Mouse (Mus musculus) right cerebral cortex, adult 18-20 months (tissue): ENCODE data around the gene Nr2f1.
A peak's percentile ranks its signal among the peaks of the same experiment; 100 is the strongest.

Experiments
- DNase-seq: peaks from one replicate; pipeline ENCODE4 v3.0.0; 2022; ENCODE audit warnings: mixed read lengths

The Nr2f1 gene

DNA sequence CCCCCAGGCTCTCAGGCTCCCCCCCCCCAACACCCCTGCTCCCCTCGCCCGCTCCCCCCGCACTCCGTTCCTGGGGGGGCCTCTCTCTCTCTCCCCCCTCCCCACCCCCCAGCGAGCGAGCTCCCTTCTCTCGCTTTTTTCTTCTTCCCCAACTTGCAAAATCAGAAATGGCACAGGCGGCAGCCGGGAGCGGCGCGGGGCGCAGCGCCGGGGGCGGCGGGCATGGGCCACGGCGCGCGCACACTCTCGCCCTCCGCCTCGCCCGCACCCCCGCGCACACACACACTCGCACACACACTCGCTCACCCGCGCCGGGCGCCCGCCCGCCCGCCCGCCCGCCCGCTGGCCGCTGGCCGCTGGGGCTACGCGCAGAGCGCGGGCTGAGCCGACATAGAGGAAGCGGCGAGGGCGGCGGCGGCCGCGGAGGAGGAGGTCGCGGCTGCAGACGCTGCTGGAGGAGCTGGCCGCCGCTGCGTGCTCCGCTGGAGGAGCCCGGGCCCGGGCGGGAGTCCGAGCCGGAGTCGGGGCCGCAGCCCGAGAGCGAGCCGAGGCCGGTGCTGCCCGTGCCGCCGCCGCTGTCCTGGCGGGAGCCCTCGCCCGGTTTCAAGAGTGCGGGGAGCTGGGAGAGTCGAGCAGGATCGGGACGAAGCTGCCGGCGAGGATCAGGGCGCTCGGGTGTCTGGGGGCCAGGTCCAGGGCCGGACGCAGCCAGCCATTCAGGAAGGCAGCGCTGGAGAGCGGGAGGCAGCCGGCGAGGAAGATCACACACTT is 501 bp downstream of the Nr2f1 start:
- DNase-seq, result no peak

DNA sequence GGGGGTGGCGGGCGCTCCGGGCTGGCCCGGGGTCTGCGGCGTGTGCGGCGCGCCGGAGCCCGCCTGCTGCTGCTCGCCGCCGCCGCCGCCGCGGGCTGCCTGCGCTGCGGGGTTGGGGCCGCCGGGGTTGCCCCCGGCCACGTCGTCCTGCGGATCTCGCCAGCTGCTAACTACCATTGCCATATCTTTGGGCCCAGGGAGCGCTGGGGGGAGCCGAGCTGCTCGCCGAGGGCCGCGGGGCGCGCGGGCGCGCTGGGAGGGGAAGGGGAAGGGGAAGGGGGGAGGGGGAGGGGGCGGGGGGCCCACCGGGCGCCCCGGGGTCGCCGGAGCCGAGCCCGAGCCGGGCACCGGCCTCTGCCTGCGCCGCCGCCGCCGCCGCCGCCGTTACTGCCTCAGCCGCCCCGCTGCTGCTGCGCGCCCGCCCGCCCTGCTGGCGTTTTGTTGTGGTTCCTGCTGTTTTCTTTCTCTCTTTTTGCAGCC is 1.1 kb downstream of the Nr2f1 start:
- DNase-seq, result no peak

- no peak for DNase-seq
These were observed 1.7 kb downstream of the Nr2f1 start for GRCm38 (mm10) chr13:78197819-78198390.

DNA sequence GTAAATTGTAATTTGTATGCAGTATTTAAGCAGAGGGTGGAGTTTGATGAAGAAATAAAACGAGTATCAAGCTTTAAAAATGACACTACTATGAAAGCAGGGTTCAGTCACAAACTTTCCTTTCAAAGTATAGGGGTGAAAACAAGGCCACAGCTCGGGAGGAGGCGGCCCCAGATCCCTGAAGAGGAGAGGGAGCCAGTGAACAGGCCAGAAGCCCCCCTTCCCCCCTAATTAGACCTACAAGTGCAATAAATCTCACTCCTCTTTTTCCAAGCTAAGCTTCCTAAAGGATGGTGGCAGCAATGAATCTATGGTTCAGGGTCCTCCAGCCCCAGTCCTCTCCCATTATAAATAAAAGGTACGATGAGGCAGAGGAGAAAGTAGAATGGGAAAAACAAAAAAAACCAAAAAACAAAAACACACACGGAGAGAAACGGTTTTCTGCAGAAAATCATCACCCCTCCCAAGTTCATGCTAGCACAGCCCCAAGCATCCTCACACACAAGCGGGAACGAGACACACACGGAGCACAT is 2.2 kb downstream of the Nr2f1 start:
- no peak for DNase-seq

GRCm38 (mm10) chr13:78196236-78196796 is 3.2 kb downstream of the Nr2f1 start:
- no peak for DNase-seq

GRCm38 (mm10) chr13:78195601-78196115 is 3.9 kb downstream of the Nr2f1 start:
- no peak for DNase-seq

GRCm38 (mm10) chr13:78194850-78195600 is 4.5 kb downstream of the Nr2f1 start:
- DNase-seq, result no peak

GRCm38 (mm10) chr13:78194135-78194849 is 5.3 kb downstream of the Nr2f1 start:
- DNase-seq, result peak; percentile 1

GRCm38 (mm10) chr13:78193211-78193610 is 6.3 kb downstream of the Nr2f1 start:
- DNase-seq, result no peak

GRCm38 (mm10) chr13:78189586-78189985 is 10.0 kb downstream of the Nr2f1 start:
- DNase-seq, result no peak

- no peak for DNase-seq
These were observed 11.7 kb downstream of the Nr2f1 start for GRCm38 (mm10) chr13:78187833-78188232.

- DNase-seq, result no peak
These were observed 13.1 kb downstream of the Nr2f1 start for GRCm38 (mm10) chr13:78186340-78186946.

DNA sequence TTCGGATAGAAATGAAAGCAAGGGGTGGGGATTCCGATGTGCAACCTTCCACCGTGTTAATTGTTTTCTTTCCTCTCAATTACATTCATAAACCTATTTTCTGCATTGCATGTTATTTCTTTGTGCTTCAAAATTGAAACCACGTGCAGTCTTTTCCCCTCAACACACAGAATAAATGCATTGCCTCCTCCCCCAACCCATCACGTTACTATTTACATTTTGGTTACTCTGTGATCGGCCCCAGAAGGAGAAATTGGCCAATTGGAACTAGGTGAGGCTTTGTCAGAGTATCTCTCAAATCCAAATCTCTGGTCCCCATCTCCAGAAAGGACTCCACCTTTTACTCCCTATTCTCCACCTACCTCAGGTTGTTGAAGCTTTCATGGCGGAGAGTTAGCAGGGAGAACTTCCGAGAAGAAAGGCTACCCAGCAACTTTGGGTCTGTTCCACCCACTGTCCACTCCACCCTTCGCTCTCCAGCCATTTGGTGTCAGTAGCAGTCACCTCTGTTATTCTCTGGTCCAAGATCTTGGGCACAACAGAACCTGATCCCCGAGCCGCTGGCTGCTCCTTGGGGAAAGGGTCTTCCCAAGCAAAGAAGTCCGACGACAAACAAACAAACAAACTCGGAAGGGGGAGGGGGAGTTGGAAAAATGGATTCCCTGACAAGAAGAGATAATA is 14.6 kb downstream of the Nr2f1 start:
- DNase-seq, result no peak

DNA sequence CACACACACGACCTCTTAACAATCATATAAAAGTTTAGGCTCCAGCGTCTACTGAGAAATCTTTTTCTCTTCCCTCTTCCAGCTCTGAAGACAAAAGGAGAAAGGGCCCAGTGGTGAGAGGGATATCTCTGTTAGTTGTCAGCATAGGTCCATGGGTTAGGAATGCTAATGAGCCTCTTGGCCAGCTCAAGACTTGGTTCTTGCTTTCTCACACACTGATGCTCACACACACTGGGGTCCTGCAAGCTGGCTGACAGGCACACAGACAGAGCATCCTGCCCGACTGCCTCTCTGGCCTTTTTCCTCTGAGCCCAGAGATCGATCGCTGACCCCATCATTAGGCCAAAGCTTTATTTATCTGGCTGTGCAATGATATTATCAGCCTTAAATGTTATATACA is 15.6 kb downstream of the Nr2f1 start:
- no peak for DNase-seq

DNA sequence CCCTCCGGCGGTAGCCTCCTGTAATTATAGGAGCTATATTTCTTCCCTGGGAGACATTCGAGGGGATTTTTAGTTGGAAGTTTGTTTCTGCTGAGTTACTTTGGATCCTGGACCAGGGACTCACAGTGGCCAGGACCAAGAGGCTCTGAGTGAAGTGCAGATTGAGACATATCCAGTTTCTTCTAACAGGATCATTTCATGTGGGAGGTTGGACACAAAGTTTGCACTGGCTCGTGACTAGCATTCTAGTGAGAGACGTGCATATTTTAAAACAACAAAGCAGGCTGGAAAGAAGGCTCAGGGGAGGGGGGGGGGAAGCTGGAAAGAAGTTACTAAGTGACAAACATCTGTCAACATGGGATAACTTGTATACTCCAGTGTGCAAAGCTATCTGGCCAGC is 16.6 kb downstream of the Nr2f1 start:
- DNase-seq, result no peak

DNA sequence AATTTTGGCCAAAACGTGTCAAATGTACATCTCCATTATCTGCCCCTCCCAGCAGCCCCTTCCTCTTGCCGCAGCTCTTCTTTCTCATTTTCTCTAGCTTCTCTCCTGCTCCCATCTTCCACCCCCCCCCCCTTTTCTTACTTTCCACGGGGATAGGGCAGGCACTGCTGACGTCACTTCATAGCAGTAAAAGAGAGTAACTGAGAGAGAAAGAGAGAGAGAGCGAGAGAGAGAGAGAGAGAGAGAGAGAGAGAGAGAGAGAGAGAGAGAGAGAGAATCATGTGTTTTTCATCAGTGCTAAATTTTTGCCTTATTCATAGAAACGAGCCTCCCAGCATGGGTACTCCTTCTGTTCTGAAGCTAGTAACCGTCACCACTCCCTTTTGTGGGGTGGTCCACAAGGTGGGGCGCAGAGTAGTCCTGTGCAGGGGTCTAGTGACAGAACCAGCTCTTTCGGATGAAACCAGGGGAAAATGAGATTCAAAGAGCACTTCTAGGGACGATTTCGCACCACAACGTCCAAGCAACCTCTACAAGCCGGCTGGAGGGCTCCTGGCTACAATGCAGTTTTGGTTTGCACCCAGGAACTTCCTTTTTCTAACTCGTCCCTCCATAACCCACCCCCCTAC is 17.5 kb downstream of the Nr2f1 start:
- DNase-seq, result no peak

GRCm38 (mm10) chr13:78181071-78181929 is 18.3 kb downstream of the Nr2f1 start:
- no peak for DNase-seq

- no peak for DNase-seq
These were observed 19.3 kb downstream of the Nr2f1 start for GRCm38 (mm10) chr13:78180261-78180660.

GRCm38 (mm10) chr13:78179312-78180097 is 20.1 kb downstream of the Nr2f1 start:
- no peak for DNase-seq
